Mouse (Mus musculus) stomach, embryonic 15.5 days (tissue): Measurements from ENCODE around the gene Lhfpl4. TPM values are rescaled to one million over a fixed set of nuclear protein-coding genes. Genes with fewer than 3 reads are reported as not detected.

Experiments
- ATAC-seq: fragments of 200-750 bp; cut with Nextera tagmentation; 2 replicates; pipeline ENCODE4 v1.8.0; 2017; ENCODE audit warnings: low read depth, moderate number of reproducible peaks, moderate TSS enrichment; ENCODE audit not compliant: insufficient read depth, low FRiP score
- H3K27ac ChIP-seq: fragments of 300-500 bp; sonication (generic); 2 replicates; pipeline ENCODE4 v1.5.1; 2015; ENCODE audit warnings: mild to moderate bottlenecking, inconsistent platforms
- H3K27me3 ChIP-seq: fragments of 300-500 bp; sonication (generic); replicated peaks from 2 replicates; pipeline ENCODE4 v1.6.1; 2015; ENCODE audit warnings: inconsistent platforms
- H3K36me3 ChIP-seq: fragments of 300-500 bp; sonication (generic); 2 replicates; pipeline ENCODE4 v1.6.1; 2015; ENCODE audit warnings: inconsistent platforms
- H3K4me1 ChIP-seq: fragments of 300-500 bp; sonication (generic); 2 replicates; pipeline ENCODE4 v1.6.1; 2015; ENCODE audit warnings: inconsistent platforms
- H3K4me2 ChIP-seq: fragments of 300-500 bp; sonication (generic); 2 replicates; pipeline ENCODE4 v1.6.1; 2015; ENCODE audit warnings: mild to moderate bottlenecking, inconsistent platforms
- H3K4me3 ChIP-seq: fragments of 300-500 bp; sonication (generic); replicated peaks from 2 replicates; pipeline ENCODE4 v1.5.1; 2015; ENCODE audit warnings: inconsistent platforms
- H3K9ac ChIP-seq: fragments of 300-500 bp; sonication (generic); 2 replicates; pipeline ENCODE4 v1.6.1; 2015; ENCODE audit warnings: inconsistent platforms
- H3K9me3 ChIP-seq: fragments of 300-500 bp; sonication (generic); 2 replicates; pipeline ENCODE4 v1.6.1; 2016; ENCODE audit warnings: inconsistent platforms
- WGBS: fragments of 180-500 bp; shearing (Covaris S2); methylation state at CpG from one replicate; pipeline ENCODE4 v1.1.7; 2015; 5-methylcytosine and 5-hydroxymethylcytosine counted together
- polyA plus RNA-seq: library from polyadenylated mRNA; unstranded; fragments of >200 nt; fragmentation: Nextera tagmentation; extraction: Ambion mirVana; gene quantifications from 2 replicates; pipeline ENCODE4 v1.2.1, GENCODE M21; 2015

The Lhfpl4 gene
- polyA plus RNA-seq, 1 experiment from 2014 or later = 2.0 TPM

DNA sequence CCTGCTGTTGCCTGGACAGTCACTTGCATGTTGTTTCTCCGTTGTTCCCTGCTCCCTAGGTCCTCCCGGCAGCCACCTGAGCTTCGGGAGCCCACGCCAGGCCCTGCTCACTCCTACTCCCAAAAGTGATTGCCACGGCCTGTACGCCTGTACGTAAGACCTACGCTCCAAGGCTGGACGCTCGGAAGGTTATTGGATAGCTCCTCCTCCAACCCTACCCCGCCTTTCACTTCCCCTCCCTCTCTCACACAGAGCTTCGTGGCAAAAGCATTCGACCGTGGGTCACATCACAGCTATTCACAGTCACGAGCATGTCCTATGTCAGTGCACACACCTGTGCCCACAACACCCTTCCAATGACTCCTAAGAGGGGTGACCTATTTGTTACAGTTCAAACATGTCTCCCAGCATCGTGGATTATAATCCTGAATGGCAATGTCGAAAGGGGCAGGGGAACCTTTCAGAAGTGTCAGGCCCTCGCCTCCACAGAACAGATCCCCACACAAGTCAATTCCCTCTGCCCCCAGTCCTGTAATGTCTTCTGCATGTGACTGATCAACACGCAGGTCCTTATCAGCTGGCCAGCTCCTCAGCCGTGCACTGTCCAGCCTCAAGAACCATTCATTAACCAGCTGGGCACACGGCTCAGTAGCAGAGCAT is 10.2 kb downstream of the Lhfpl4 start:
- WGBS = 77% methylated on average over 21 of the region's 21 CpGs
- Histone ChIP-seq H3K36me3 (no peaks in the 10 kb centered on the region), H3K27me3 (no peaks in the 10 kb centered on the region), H3K27ac (no peak overlapping the region), H3K4me1 (no peaks in the 10 kb centered on the region), H3K4me2 (no peak overlapping the region), H3K9me3 (no peaks in the 10 kb centered on the region), H3K4me3 (no peak overlapping the region), H3K9ac (no peak overlapping the region)
- no peak for ATAC-seq

- WGBS = 57% methylated on average over 9 of the region's 9 CpGs
- no peak overlapping the region for H3K9ac ChIP-seq
- H3K36me3 ChIP-seq = no peaks in the 10 kb centered on the region
- H3K4me2 ChIP-seq = no peak overlapping the region
- H3K27me3 ChIP-seq = no peaks in the 10 kb centered on the region
- H3K9me3 ChIP-seq = no peaks in the 10 kb centered on the region
- H3K4me3 ChIP-seq = no peak overlapping the region
- H3K27ac ChIP-seq = no peak overlapping the region
- no peak for ATAC-seq
- H3K4me1 ChIP-seq = no peaks in the 10 kb centered on the region
Measured at GRCm38 (mm10) chr6:113184163-113184562, 11.0 kb downstream of the Lhfpl4 start.

DNA sequence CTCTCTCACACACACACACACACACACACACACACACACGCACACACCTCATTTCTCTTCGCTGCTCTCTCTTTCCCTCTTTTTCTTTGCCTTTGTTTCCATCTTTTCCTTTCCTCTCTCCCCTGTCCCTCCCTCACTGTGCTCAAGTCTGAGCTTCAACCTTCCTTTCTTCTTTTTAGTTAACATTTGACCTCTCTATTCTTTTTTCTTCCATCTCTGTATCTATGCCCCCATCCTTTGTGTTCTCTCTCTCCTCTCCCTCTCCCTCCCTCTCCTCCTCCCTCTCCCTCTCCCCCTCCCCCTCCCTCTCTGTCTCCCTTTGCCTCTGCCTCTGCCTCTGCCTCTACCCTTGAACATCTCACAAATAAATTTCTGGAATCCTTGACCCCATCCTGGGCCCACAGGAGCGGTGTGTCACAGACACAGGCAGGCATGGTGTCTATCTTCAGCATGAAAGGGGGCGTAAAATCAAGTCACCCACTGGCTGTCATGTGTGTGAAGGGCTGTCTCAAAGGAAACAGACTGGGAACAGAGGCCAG is 15.9 kb downstream of the Lhfpl4 start:
- Histone ChIP-seq H3K27me3 (no peaks in the 10 kb centered on the region), H3K4me3 (no peak overlapping the region), H3K9me3 (no peaks in the 10 kb centered on the region), H3K4me2 (no peak overlapping the region), H3K9ac (no peak overlapping the region), H3K27ac (no peak overlapping the region), H3K36me3 (no peaks in the 10 kb centered on the region), H3K4me1 (no peaks in the 10 kb centered on the region)
- 51% methylated on average over 4 of the region's 4 CpGs for WGBS
- no peak for ATAC-seq

- Histone ChIP-seq H3K4me1 (no peaks in the 10 kb centered on the region), H3K4me3 (no peak overlapping the region), H3K27ac (no peak overlapping the region), H3K27me3 (no peaks in the 10 kb centered on the region), H3K9me3 (no peaks in the 10 kb centered on the region), H3K36me3 (no peaks in the 10 kb centered on the region), H3K4me2 (no peak overlapping the region), H3K9ac (no peak overlapping the region)
- WGBS = 25% methylated on average over 14 of the region's 14 CpGs
- no peak for ATAC-seq
Measured at GRCm38 (mm10) chr6:113178286-113179194, 16.6 kb downstream of the Lhfpl4 start.

DNA sequence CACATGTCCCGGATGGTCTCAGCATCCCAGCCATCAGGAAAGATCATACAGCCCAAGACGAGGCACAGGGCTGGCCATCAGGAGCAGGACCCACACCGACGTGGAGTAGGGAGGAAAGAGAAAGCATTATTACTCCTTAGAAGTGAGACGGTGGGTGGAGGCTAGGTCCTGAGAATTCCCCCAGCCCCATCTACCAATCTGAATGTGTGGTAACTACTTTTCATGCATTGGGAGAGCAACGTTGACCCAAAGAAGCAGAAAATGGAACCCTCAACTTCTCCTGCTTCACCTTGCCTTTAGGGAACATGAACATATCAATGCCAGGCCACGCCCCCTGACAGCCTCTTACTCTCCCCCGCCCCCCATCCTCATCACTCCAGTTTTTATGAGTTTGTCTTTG is 18.6 kb downstream of the Lhfpl4 start:
- H3K27me3 ChIP-seq = no peaks in the 10 kb centered on the region
- no peak overlapping the region for H3K4me2 ChIP-seq
- H3K27ac ChIP-seq = no peak overlapping the region
- no peak overlapping the region for H3K9ac ChIP-seq
- H3K9me3 ChIP-seq = no peaks in the 10 kb centered on the region
- ATAC-seq = no peak
- no peak overlapping the region for H3K4me3 ChIP-seq
- 80% methylated on average over 8 of the region's 8 CpGs for WGBS
- no peaks in the 10 kb centered on the region for H3K4me1 ChIP-seq
- H3K36me3 ChIP-seq = no peaks in the 10 kb centered on the region

GRCm38 (mm10) chr6:113175469-113175868 is 19.7 kb downstream of the Lhfpl4 start:
- Histone ChIP-seq H3K36me3 (no peaks in the 10 kb centered on the region), H3K9ac (no peak overlapping the region), H3K4me2 (no peak overlapping the region), H3K4me3 (no peak overlapping the region), H3K9me3 (no peaks in the 10 kb centered on the region), H3K4me1 (no peaks in the 10 kb centered on the region), H3K27ac (no peak overlapping the region), H3K27me3 (no peaks in the 10 kb centered on the region)
- ATAC-seq = no peak
- 84% methylated on average over 3 of the region's 3 CpGs for WGBS

DNA sequence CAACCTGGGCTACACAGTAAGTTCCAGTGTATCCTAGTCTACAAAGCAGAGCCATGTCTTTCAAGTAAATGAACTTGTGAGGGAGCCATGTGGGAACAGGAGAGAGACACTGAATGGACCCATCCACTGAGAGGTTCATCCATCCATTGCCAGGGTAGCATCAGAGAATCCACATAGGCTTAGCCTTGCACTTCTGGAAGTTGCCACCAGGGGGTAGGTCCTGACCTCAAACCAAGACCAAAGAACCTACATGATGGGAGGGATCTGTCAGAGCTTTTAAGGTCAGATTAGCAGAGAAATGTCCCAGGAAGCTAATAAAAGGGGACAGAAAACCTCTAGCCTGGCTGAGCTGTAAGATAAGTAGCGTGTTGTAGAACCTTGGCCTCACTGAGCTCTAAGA is 22.6 kb downstream of the Lhfpl4 start:
- ATAC-seq = no peak
- WGBS = 96% methylated on average over 1 of the region's 1 CpGs

DNA sequence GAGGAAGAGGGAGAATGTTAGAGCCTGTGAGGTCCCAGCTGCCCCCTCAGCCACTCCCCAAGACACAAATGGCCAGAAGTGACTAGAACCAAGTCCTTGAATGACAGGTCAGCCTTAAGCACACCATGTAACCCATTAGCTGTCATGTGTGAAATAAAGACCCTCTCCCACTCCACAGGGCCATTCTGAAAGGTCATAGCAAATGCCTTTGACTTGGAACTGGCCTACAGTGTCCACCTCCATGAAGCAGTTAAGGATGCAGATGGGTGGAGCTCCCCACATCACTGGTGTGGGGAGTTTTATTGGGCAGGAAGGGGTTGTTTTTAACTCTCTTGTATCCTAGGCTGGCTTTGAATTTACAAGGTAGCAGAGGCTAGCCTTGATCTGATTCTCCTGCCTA is 23.2 kb downstream of the Lhfpl4 start:
- no peaks in the 10 kb centered on the region for H3K36me3 ChIP-seq

More for the DNA sequence above, 22.6 kb downstream of the Lhfpl4 start:
- Histone ChIP-seq H3K27me3 (no peaks in the 10 kb centered on the region), H3K36me3 (no peaks in the 10 kb centered on the region), H3K4me1 (no peaks in the 10 kb centered on the region), H3K4me2 (no peak overlapping the region), H3K4me3 (no peak overlapping the region), H3K9ac (no peak overlapping the region), H3K9me3 (no peaks in the 10 kb centered on the region), H3K27ac (no peak overlapping the region)

GRCm38 (mm10) chr6:113170651-113171050 is 24.5 kb downstream of the Lhfpl4 start:
- no peak overlapping the region for H3K9ac ChIP-seq
- no peaks in the 10 kb centered on the region for H3K36me3 ChIP-seq
- no peaks in the 10 kb centered on the region for H3K27me3 ChIP-seq
- H3K4me2 ChIP-seq = no peak overlapping the region
- no peaks in the 10 kb centered on the region for H3K9me3 ChIP-seq
- no peak overlapping the region for H3K4me3 ChIP-seq
- 87% methylated on average over 8 of the region's 8 CpGs for WGBS
- peaks cover 5% of the 10 kb centered on the region; the same call in 1 of the 2 replicates for H3K4me1 ChIP-seq
- ATAC-seq = no peak
- no peak overlapping the region for H3K27ac ChIP-seq

More for the DNA sequence above, 23.2 kb downstream of the Lhfpl4 start:
- Histone ChIP-seq H3K4me1 (no peaks in the 10 kb centered on the region; the same call in 1 of the 2 replicates), H3K27me3 (no peaks in the 10 kb centered on the region), H3K4me3 (no peak overlapping the region), H3K4me2 (no peak overlapping the region), H3K9me3 (no peaks in the 10 kb centered on the region), H3K9ac (no peak overlapping the region), H3K27ac (no peak overlapping the region)
- ATAC-seq = no peak

DNA sequence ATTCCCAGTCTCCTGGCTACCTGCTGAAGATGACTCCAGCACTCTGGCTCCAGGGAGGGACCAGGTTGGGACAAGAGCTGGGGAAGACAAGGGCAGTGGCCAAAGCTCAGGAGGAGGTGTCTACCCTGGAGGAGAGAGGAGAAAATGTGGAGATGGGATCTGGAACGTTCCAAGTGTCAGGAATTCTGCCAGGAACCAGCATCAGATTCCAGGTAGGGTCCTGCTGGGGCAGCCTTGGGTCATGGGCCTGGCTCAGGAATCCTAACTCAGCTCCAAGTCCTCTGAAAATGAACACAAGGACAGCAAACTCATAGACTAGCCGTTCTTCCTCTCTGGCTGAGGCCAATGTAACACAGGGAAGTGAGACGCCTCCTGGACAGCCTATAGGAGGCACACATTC is 25.3 kb downstream of the Lhfpl4 start:
- H3K4me3 ChIP-seq = no peak overlapping the region
- no peaks in the 10 kb centered on the region for H3K27me3 ChIP-seq
- 61% methylated on average over 3 of the region's 3 CpGs for WGBS
- H3K4me2 ChIP-seq = no peak overlapping the region
- no peak for ATAC-seq
- no peak overlapping the region for H3K27ac ChIP-seq
- no peak overlapping the region for H3K9ac ChIP-seq
- H3K36me3 ChIP-seq = no peaks in the 10 kb centered on the region
- H3K4me1 ChIP-seq = peaks cover 5% of the 10 kb centered on the region; the same call in 1 of the 2 replicates
- no peaks in the 10 kb centered on the region for H3K9me3 ChIP-seq

GRCm38 (mm10) chr6:113168316-113168975 is 26.7 kb downstream of the Lhfpl4 start:
- Histone ChIP-seq H3K36me3 (no peaks in the 10 kb centered on the region), H3K4me1 (peaks cover 5% of the 10 kb centered on the region; the same call in 1 of the 2 replicates), H3K9ac (no peak overlapping the region), H3K9me3 (no peaks in the 10 kb centered on the region), H3K4me2 (no peak overlapping the region), H3K4me3 (no peak overlapping the region), H3K27me3 (no peaks in the 10 kb centered on the region), H3K27ac (no peak overlapping the region)
- no peak for ATAC-seq
- WGBS = 86% methylated on average over 7 of the region's 7 CpGs
